Mouse (Mus musculus): ENCODE measurements at regions not wholly inside any gene's neighbourhood (a gene's known extent, or its start where the extent isn't known, plus 50 kb on each side); places are given as distances from the start of the nearest gene placed in this dataset.
"Not testable (repeated sequence)": the region's sequence is repeated elsewhere in the genome, so short reads cannot be mapped to it uniquely, and the experiment has no call there.

DNA sequence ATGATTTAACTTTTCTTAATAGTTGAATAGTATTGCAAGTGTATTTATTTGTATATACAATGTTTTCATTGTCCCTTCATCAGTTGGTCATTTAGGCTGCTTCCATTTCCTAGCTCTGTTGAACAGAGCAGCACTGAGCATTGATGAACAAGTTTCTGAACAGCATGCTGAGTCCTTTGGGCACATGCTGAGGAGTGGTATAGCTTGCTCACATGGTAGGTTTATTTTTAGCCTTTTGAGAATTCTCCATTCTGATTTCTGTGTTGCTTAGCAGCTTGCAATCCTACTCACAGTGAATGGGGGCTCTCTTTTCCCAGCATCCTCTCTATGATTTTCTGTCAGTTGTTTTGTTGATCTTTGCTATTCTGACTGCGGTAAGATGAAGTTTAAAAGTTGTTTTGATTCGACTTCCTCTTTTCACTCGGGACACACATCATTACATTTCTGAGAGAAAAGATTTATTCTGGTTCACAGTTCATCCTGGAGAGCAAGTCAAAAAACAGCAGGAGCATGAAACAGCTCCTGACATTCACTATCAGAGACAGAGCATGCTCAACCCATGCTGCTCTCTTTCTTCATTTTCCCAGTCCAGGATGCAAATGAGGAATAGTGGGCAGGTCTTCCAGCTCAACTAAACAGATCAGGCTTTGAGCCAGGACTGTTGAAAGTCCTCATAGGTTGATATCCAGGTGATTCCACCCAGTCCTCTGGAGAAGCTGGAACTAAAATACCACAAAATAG is 413.1 kb downstream of the Gm37988 start:
- DNase-seq (ENCODE audit: low spot score) = no peak

- no peak for DNase-seq (ENCODE audit: low spot score)
These were observed 420.2 kb downstream of the Gm37988 start for GRCm38 (mm10) chr1:5227866-5228265.

DNA sequence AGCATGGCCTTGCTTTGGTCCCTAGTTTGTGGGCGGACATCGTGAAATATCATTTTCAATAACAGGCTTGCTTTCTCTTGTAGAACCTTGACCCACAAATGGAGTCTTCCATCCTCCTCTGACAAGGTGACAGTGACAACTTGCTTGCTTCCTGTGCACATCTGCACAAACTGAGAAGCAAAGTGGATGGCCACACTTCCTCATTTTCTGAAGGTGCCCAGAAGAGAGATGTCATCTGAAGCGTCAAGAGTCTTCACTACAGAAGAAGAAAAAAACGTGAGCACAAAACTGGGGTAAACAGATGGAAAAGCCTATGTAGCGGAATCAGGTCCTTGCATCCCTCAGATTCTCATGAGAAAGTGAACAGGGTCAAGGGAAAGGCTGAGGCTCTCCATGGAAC is 423.5 kb downstream of the Gm37988 start:
- no peak for DNase-seq (ENCODE audit: low spot score)

- no peak for DNase-seq (ENCODE audit: low spot score)
These were observed 424.5 kb downstream of the Gm37988 start for GRCm38 (mm10) chr1:5231961-5232846.

GRCm38 (mm10) chr1:5232847-5233245 is 425.2 kb downstream of the Gm37988 start:
- no peak for DNase-seq (ENCODE audit: low spot score)

DNA sequence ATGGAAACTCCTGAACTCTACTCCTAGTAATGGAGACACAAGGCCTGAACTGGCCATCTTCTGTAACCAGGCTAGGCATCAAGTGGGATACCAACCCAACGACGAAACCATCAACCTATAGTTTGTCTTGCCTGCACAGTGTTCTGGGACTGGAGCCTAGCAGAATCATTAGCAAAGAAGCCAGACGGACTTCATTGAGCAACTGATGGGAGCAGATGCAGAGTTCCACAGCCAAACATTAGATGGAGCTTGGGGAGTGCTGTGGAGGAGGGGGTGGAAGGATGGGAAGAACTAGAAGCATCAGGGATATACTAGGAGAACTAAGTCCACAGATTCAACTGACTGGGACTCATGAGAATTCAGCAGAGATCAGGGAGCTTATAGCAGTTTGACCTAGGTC is 435.5 kb downstream of the Gm37988 start:
- DNase-seq (ENCODE audit: low spot score) = peak; percentile 56

DNA sequence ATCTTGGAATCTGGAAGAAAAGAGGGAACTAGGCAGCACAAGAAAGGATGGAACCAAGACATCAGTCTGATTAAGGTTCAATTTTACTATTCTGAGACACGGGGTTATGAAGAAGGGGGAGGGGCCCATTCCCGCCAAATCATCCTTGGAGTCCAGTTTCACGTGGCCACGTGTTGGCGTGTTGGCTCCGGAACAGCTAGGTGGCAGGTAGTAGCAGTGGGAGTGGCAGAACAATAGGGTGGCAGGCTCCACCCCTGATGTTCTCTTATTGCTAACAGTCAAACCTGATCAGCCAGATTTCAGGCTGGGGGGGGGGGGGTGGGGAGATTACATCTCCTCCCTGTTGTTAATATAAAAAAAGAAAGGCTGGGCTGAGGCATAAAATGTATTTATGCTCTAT is 453.2 kb downstream of the Gm37988 start:
- DNase-seq (ENCODE audit: low spot score) = not testable (repeated sequence)

GRCm38 (mm10) chr1:5261297-5261696 is 453.6 kb downstream of the Gm37988 start:
- not testable (repeated sequence) for DNase-seq (ENCODE audit: low spot score)

- no peak for DNase-seq (ENCODE audit: low spot score)
These were observed 466.2 kb downstream of the Gm37988 start for GRCm38 (mm10) chr1:5273938-5274337.

DNA sequence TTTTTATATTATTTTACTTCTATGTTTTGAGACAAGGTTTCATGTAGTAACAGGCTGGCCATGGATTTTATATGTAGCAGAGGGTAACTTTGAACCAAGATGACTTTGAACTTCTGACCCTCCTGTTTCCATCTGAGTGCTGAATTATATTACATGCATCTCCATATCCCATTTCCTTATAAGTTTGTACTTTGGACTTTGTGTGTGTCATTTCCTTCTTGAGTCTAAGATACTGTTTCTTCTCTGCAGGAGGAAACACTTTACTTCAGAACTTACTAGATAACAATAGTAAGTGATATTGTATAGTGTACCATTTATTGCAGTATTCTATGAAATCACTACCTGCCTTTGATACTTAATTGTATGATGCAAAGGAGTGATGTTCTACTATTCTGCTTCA is 486.9 kb downstream of the Gm37988 start:
- no peak for DNase-seq (ENCODE audit: low spot score)

GRCm38 (mm10) chr1:5297627-5298026 is 489.9 kb downstream of the Gm37988 start:
- DNase-seq (ENCODE audit: low spot score) = no peak

DNA sequence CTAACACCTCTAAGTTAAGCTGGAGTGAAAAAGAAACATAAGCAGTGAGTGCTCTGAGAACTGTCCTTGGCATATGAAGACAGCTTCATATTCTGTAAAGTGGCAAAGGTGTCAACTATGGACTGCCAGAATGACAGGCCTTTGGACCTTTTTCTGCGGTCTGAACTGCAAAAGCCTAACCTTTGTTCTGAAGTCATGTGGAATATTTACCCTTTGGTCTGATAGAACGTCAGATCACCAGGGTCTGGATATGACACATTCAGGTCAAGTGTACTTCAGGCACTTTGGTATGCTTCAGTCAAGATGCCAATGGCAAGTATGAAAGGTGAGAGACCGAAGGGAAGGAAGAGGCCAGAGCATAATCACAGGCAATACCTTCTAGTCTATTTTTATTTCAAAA is 504.0 kb downstream of the Gm37988 start:
- DNase-seq (ENCODE audit: low spot score) = no peak

DNA sequence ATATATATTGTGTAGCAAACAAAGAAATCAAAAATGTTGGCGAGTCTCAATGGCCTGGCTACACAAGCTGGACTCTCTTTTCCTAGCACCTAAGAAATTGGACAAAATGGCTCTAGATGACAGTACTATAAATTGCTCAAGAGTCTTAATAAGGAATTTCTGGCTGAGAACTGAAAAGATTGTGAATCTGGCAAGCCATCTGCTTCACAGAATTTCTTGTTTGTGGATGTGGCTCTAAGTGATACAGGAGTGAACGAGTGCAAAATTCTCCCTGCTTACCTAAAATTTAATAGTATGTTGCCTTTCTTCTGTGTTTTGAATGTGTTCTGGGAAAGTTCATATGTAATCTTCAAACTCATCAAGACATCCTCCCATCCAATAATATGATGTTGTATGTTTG is 508.1 kb downstream of the Gm37988 start:
- peak; percentile 32 for DNase-seq (ENCODE audit: low spot score)

GRCm38 (mm10) chr1:5317088-5317487 is 509.4 kb downstream of the Gm37988 start:
- DNase-seq (ENCODE audit: low spot score) = no peak

DNA sequence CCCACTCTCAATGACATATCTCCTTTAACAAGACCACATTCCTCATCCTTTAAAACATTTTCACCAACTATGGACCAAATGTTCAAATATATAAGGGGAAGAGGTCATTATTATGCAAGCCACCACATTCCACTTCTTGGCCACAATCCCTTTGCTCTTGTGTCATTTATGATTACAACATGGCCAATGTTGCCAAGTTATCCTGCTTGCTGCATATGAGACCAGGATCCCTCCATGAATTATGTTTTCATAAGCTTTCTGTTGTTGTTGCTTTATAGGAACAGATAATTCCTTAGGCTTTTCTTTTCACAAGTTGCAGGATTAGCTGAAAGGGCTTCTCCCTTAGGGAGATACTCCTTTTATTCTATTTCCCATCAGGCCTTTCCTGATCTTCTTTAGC is 518.6 kb downstream of the Gm37988 start:
- no peak for DNase-seq (ENCODE audit: low spot score)

All from layer of hippocampus, adult 11-12 months (tissue).